Mouse (Mus musculus) cortical plate, adult 2 months (tissue): ENCODE data around the gene Ankrd44. TPM values are rescaled to one million over a fixed set of nuclear protein-coding genes. Genes with fewer than 3 reads are reported as not detected.

Experiments used
- H3K27ac ChIP-seq: fragments of 200-500 bp; 2 replicates; pipeline ENCODE4 v1.5.1; 2012; ENCODE audit warnings: low read length, control low read depth, inconsistent platforms; ENCODE audit not compliant: insufficient read depth
- H3K4me1 ChIP-seq: fragments of 200-500 bp; 2 replicates; pipeline ENCODE4 v1.6.1; 2011; ENCODE audit warnings: low read length; ENCODE audit not compliant: control insufficient read depth, insufficient read depth
- H3K4me3 ChIP-seq: fragments of 200-500 bp; 2 replicates; pipeline ENCODE4 v1.5.1; 2011; ENCODE audit warnings: mild to moderate bottlenecking, low read length, control low read depth; ENCODE audit not compliant: insufficient read depth
- CTCF ChIP-seq: fragments of 200-500 bp; IDR thresholded peaks from 2 replicates; pipeline ENCODE4 v1.5.1; 2011; ENCODE audit warnings: mild to moderate bottlenecking, control low read depth, low read length; ENCODE audit not compliant: insufficient read depth; ENCODE audit errors: extremely low read depth
- POLR2A ChIP-seq: fragments of 200-500 bp; IDR thresholded peaks from 2 replicates; pipeline ENCODE4 v1.6.1; 2011; ENCODE audit warnings: mild to moderate bottlenecking, low read length, control low read depth; ENCODE audit not compliant: insufficient read depth; ENCODE audit errors: extremely low read depth
- polyA plus RNA-seq: library from polyadenylated mRNA; depleted of rRNA; stranded (reverse); fragments of >200 nt; gene quantifications from 2 replicates; pipeline ENCODE4 v1.2.3, GENCODE M21; 2012

The Ankrd44 gene
- polyA plus RNA-seq, 1 experiment, result 18.3 TPM

GRCm38 (mm10) chr1:54679556-54679955, 246.6 kb downstream of the Ankrd44 start:
- no peak for TF ChIP-seq CTCF
- Histone ChIP-seq H3K27ac (no peak overlapping the region), H3K4me3 (no peak overlapping the region), H3K4me1 (no peaks in the 10 kb centered on the region)

- H3K4me3 ChIP-seq, result no peak overlapping the region
- H3K27ac ChIP-seq, result no peak overlapping the region
- TF ChIP-seq POLR2A (no peak), CTCF (no peak)
- H3K4me1 ChIP-seq, result no peaks in the 10 kb centered on the region
Measured at GRCm38 (mm10) chr1:54678037-54678436, 248.2 kb downstream of the Ankrd44 start.

- no peak overlapping the region for H3K4me3 ChIP-seq
- TF ChIP-seq CTCF (no peak), POLR2A (no peak)
- H3K4me1 ChIP-seq, result no peaks in the 10 kb centered on the region
- no peak overlapping the region for H3K27ac ChIP-seq
Measured at GRCm38 (mm10) chr1:54675478-54675877, 250.7 kb downstream of the Ankrd44 start.

GRCm38 (mm10) chr1:54667991-54668390, 258.2 kb downstream of the Ankrd44 start:
- Histone ChIP-seq H3K4me3 (no peak overlapping the region), H3K4me1 (no peaks in the 10 kb centered on the region), H3K27ac (no peak overlapping the region)
- no peak for TF ChIP-seq CTCF
- TF ChIP-seq POLR2A, result no peak

- no peak overlapping the region for H3K4me3 ChIP-seq
- no peak overlapping the region for H3K27ac ChIP-seq
- no peaks in the 10 kb centered on the region for H3K4me1 ChIP-seq
- TF ChIP-seq CTCF, result peak; percentile 73
- TF ChIP-seq POLR2A, result no peak
Measured at GRCm38 (mm10) chr1:54665582-54666405, 260.4 kb downstream of the Ankrd44 start.

GRCm38 (mm10) chr1:54665095-54665494, 261.1 kb downstream of the Ankrd44 start:
- no peak for TF ChIP-seq POLR2A
- TF ChIP-seq CTCF, result no peak
- no peak overlapping the region for H3K4me3 ChIP-seq
- no peaks in the 10 kb centered on the region for H3K4me1 ChIP-seq
- H3K27ac ChIP-seq, result no peak overlapping the region

- Histone ChIP-seq H3K4me3 (no peak overlapping the region), H3K27ac (no peak overlapping the region), H3K4me1 (no peaks in the 10 kb centered on the region)
- TF ChIP-seq CTCF (no peak), POLR2A (no peak)
Measured at GRCm38 (mm10) chr1:54660674-54661073, 265.5 kb downstream of the Ankrd44 start.

- H3K27ac ChIP-seq, result no peak overlapping the region
- H3K4me3 ChIP-seq, result no peak overlapping the region
- TF ChIP-seq POLR2A, result no peak
- no peak for TF ChIP-seq CTCF
- H3K4me1 ChIP-seq, result no peaks in the 10 kb centered on the region
Measured at GRCm38 (mm10) chr1:54658558-54658957, 267.6 kb downstream of the Ankrd44 start.

- H3K27ac ChIP-seq, result no peak overlapping the region
Measured at GRCm38 (mm10) chr1:54648237-54648636, 277.9 kb downstream of the Ankrd44 start.

GRCm38 (mm10) chr1:54647335-54647745, 278.8 kb downstream of the Ankrd44 start:
- Histone ChIP-seq H3K4me3 (no peak overlapping the region), H3K27ac (no peak overlapping the region), H3K4me1 (no peaks in the 10 kb centered on the region)
- no peak for TF ChIP-seq POLR2A
- TF ChIP-seq CTCF, result no peak

More at GRCm38 (mm10) chr1:54648237-54648636, 277.9 kb downstream of the Ankrd44 start:
- TF ChIP-seq CTCF (no peak), POLR2A (no peak)
- Histone ChIP-seq H3K4me1 (no peaks in the 10 kb centered on the region), H3K4me3 (no peak overlapping the region)
